Mouse (Mus musculus): Measurements from ENCODE around the gene 1600014C10Rik.

The 1600014C10Rik gene

GRCm38 (mm10) chr7:38182962-38183687, at the start of gene 1600014C10Rik:
Gene 1600014C10Rik (plus strand): TSS chr7:38183217.
- no peak for DNase-seq (ENCODE audit: low read depth, low spot score)

DNA sequence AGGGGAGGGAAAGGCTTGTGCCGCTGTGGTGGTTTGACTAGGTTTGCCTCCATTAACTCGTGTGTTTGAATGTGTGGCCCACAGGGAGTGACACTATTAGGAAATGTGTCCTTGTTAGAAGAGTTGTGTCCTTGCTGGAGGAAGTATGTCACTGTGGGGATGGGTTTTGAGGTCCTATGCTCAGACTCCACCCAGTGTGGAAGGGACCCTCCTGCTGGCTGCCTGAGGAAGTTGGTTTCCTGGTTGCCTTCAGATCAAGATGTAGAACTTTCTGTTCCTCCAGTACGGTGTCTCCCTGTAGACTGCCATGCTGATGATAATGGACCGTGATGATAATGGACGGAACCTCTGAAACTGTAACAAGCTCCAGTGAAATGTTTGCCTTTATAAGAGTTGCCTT, 48.5 kb upstream of the 1600014C10Rik start:
- no peak for DNase-seq (ENCODE audit: low read depth, low spot score)

DNA sequence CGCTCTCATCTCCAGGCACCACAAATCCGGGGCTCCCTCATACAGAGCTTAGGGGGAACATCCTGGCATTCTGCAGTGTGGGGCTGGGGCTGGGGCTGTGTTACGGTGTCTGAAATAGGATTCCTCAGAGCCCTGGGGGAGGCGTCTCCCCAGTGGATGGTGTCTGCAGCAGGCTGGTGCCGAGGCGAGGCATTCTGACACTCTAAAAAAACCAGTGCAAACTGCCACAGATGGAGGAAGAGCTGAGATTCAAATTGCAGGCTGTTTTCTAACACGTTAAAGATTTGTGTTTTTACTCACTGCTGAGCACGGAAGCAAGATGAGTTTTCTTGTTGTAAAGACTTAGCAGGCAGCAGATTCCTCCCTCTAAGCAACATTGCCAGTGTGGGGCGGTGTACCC, 42.7 kb upstream of the 1600014C10Rik start:
- no peak for DNase-seq (ENCODE audit: low read depth, low spot score)

GRCm38 (mm10) chr7:38141747-38142545, 41.1 kb upstream of the 1600014C10Rik start:
- DNase-seq (ENCODE audit: low read depth, low spot score): peak; percentile 54

- DNase-seq (ENCODE audit: low read depth, low spot score): no peak
These were observed 35.5 kb upstream of the 1600014C10Rik start for GRCm38 (mm10) chr7:38147477-38147876.

DNA sequence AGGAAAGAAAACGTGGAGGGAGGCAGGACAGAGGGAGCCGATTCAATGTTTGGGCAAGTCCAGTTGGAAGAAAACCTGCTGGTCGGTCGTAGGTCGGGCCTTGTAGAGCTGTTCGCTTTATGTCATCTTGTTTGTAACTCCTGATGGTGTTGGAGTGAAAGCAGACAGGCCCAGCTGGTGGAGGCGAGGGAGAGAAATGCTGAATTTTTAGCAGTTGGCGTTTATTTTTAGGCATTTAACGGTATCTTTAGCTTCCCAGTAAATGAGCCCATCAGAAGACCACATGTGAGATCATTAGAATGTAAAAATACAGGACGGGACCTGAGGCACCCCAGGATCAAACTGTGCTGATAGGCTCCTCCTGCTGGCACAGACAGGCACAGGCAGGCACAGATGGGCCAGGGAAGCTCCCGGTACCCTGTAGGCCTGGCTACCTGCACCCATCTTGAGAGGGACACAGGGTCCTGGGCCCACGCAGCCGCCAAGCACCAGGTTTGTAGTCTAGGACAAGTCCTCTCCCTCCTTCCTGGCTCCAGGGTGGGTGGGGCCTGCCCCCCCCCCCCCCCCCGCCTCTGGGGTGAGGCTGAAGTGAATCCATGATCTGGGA, 31.2 kb upstream of the 1600014C10Rik start:
- DNase-seq (ENCODE audit: low read depth, low spot score): no peak

DNA sequence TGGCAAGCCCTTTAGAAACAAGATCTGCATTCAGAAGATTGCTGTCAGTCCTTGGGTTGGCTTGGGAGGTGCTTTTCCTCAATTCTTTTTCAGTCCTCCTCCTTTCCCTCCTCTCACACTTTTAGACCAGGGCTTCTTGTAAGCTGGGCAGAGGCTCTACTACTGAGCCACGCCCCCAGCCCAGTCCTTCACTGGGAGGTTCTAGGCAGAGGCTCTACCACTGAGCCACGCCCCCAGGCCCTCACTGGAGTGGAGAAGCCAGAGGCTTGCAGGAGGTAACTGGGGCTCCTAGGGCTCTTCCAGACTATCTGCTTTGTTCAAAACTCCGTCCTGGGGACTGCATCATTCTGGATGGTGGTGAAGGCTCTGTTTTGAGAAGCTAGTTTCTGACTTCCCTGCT, 30.4 kb upstream of the 1600014C10Rik start:
- no peak for DNase-seq (ENCODE audit: low read depth, low spot score)

DNA sequence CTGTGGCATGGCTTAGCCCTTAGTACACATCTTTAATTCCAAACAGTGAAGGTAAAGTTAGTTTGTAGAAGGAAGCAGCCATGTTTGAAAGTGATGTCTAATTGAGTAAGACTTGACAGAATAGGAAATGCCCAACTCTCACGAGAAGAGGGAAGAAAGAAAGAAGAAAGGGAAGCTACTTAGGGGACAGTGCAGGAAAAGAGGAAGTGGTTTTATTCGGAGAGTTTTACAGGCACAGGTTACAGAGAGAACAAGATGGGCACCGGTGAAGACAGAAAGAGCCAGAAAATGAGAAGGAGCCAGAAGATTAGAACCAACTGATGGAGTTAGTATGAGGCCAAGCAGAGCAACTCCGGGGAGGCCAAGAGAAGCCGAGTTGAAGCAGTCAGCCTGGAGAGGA, 27.2 kb upstream of the 1600014C10Rik start:
- no peak for DNase-seq (ENCODE audit: low read depth, low spot score)

DNA sequence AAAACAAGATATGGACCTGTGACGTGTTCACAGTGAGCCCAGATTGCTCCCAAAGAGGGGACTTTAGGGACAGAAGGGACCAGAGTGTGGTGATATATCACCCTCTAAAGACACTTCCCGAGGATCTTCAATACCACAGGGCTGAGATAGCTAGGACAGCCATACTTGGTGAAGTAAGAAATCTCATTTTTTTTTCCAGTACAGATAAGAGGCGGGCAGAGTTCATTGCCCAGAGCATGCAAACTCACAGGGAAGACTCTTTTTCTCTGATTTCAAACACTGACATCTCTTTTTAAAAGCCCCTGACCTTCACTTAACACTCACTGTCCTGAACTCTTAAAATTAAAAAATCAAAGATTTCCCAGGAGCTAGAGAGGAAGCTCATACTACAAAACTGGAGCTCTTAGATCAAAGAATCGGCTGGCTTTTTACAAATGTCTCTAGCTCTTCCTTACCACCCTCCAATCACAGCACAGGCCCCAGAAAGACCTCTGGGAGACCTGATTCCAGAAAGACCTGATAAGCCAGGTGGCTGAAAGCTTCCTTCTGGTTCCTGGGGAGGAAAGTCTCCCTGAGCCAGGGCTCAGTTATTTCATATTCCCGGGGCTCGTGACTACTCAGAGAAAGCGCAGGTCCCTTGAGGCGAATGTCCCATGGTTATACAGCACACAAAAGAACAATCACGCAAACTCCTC, 24.1 kb upstream of the 1600014C10Rik start:
- no peak for DNase-seq (ENCODE audit: low read depth, low spot score)

- DNase-seq (ENCODE audit: low read depth, low spot score): no peak
These were observed 21.6 kb upstream of the 1600014C10Rik start for GRCm38 (mm10) chr7:38161438-38161837.

- no peak for DNase-seq (ENCODE audit: low read depth, low spot score)
These were observed 19.5 kb upstream of the 1600014C10Rik start for GRCm38 (mm10) chr7:38163433-38164050.

GRCm38 (mm10) chr7:38166930-38167645, 15.9 kb upstream of the 1600014C10Rik start:
- DNase-seq (ENCODE audit: low read depth, low spot score): no peak

DNA sequence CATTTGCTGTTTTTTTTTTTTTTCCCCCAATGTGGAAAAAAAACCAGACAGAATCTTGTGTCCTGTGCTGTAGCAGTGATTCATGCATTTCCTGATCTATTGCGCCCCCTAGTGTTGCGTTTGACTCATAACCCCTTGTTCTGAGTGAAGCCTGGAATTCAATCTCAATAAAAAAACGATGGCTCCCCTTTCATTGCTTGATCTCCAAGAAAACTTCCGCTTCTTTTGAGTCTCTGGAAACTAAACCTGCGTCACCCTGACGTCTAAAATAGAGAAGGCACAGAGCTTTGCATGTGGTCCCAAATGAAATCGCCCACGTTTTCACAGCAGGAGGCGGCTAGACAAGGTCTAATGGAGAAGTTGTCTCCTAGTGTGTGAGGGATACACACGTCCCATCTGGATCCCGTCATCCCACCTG, 15.3 kb upstream of the 1600014C10Rik start:
- no peak for DNase-seq (ENCODE audit: low read depth, low spot score)

DNA sequence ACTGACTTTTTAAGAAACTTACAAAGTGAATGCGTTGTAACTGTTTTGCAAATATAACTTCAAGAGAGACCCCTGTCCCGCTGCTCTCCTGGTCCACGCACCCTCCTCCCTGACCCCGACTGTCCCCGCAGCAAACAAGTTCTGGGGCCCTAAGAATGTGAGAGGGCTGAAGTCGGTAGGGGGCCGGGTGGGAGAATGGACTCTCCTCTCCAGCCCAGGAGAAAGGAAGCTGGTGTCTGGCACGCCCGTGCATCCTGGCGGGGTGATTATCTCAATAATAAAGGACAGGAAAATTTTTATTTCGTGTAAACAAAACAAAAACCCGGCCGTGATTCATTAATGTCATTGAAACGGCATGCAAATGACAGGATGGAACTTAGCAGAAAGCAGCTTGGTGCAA, 9.1 kb upstream of the 1600014C10Rik start:
- DNase-seq (ENCODE audit: low read depth, low spot score): no peak

DNA sequence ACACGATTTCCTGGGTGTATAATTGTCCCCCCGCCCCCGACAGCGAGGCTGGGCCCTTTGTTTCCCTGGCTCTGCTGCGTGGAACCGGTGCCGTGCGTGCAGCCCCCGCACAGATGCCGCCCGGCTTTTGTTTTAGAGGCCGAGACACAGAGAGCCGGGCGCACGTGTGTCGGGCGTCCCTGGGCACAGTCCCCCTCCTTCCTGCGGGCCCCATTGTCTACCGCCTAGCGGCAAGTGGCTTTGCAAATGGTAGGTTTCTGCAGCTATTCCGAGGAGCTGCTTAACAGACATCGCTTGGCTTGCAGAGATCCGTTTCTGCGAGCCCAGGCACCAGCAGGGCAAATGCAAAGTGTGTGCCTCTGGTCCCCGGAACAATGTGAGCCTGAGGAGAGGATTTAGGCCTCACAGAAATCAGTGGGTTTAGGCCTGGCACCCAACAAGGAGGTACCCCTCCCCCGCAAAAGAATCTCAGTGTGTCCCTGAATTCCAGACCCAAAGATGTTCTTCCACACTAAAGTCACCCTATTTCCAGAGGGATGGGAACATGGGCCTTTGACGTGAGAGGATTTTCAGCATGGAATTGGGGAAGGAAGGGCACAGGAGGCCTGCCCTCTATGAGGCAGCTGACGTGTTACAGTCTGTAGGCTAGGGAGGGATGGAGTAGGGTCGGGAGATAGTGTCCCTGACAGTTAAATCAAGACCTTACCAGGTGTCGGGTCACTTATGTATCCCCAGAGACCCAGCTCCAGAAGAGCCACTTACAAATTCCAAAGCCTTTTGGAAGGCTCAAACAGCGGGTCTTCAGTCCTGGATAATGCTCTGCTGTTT, 8.5 kb upstream of the 1600014C10Rik start:
- no peak for DNase-seq (ENCODE audit: low read depth, low spot score)

DNA sequence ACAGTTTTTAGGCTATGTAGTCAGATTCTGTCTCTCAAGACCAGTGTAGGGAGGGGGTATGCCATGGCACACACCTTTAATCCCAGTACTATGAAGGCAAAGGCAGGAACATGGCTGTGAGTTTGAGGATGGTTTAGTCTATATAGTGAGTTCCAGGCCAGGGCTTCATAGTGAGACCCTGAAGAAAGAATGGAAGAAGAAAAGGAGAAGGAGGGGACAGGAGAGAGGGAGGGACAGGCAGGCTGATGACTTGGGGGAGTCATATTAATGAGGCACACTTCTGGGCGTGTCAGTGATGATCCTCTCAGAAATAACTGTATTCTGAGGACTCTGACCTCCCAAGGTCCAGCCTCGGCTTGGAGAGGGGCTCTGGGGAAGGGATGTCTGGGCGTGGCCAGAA, 7.0 kb upstream of the 1600014C10Rik start:
- DNase-seq (ENCODE audit: low read depth, low spot score): no peak

GRCm38 (mm10) chr7:38179896-38180295, 3.1 kb upstream of the 1600014C10Rik start:
- no peak for DNase-seq (ENCODE audit: low read depth, low spot score)

GRCm38 (mm10) chr7:38181366-38181765, 1.7 kb upstream of the 1600014C10Rik start:
- no peak for DNase-seq (ENCODE audit: low read depth, low spot score)

- peak; percentile 66 for DNase-seq (ENCODE audit: low read depth, low spot score)
These were observed 438 bp upstream of the 1600014C10Rik start for GRCm38 (mm10) chr7:38182596-38182961.
